Mouse (Mus musculus): ENCODE results near the gene Xrcc4. TPM values are rescaled to one million over a fixed set of nuclear protein-coding genes. Genes with fewer than 3 reads are reported as not detected.

Xrcc4 gene
- polyA plus RNA-seq, 1 experiment from 2014 or later: 5.8 TPM

- peaks cover 35% of the 10 kb centered on the region for H3K27me3 ChIP-seq (ENCODE audit: control insufficient read depth, insufficient read depth, low read depth, low read length)
- no peaks in the 10 kb centered on the region for H3K9me3 ChIP-seq (replicated peaks; ENCODE audit: control insufficient read depth, low read length)
- ATAC-seq (ENCODE audit: low read depth): no peak
- no peaks in the 10 kb centered on the region; the same call in 1 of the 2 replicates for H3K4me1 ChIP-seq (ENCODE audit: control insufficient read depth, low read depth, low read length)
- H3K27ac ChIP-seq (ENCODE audit: low read length): no peak overlapping the region
- H3K4me3 ChIP-seq (ENCODE audit: low read depth, low read length): peak overlapping the region; percentile 38; the same call in 1 of the 2 replicates
- peak overlapping the region; percentile 45 for H3K4me2 ChIP-seq (ENCODE audit: low read depth, low read length)
- H3K9ac ChIP-seq (ENCODE audit: low read depth, low read length): no peak overlapping the region
- no peaks in the 10 kb centered on the region for H3K36me3 ChIP-seq (ENCODE audit: control insufficient read depth, insufficient read depth)
- WGBS (ENCODE audit: insufficient replicate concordance): 4% methylated on average over 15 of the region's 15 CpGs
Observed at GRCm38 (mm10) chr13:89742686-89743200, 346.7 kb downstream of the Xrcc4 start.

- no peak within 1 kb of the TSS for H3K27ac ChIP-seq (ENCODE audit: low read length)
- WGBS (ENCODE audit: insufficient replicate concordance): 1% methylated on average over 40 of the region's 40 CpGs
Observed at GRCm38 (mm10) chr13:89741766-89742685, 347.4 kb downstream of the Xrcc4 start, which contains the start of gene Vcan. TSS of gene Vcan (minus strand) at chr13:89742509.

GRCm38 (mm10) chr13:89741116-89741551 is 348.3 kb downstream of the Xrcc4 start:
- Histone ChIP-seq H3K9me3 (replicated peaks; ENCODE audit: control insufficient read depth, low read length) (no peaks in the 10 kb centered on the region), H3K4me3 (ENCODE audit: low read depth, low read length) (peak overlapping the region; percentile 60), H3K4me2 (ENCODE audit: low read depth, low read length) (peak overlapping the region; percentile 64), H3K27ac (ENCODE audit: low read length) (no peak overlapping the region), H3K4me1 (ENCODE audit: control insufficient read depth, low read depth, low read length) (no peaks in the 10 kb centered on the region; the same call in 1 of the 2 replicates), H3K27me3 (ENCODE audit: control insufficient read depth, insufficient read depth, low read depth, low read length) (peaks cover 35% of the 10 kb centered on the region), H3K9ac (ENCODE audit: low read depth, low read length) (no peak overlapping the region), H3K36me3 (ENCODE audit: control insufficient read depth, insufficient read depth) (no peaks in the 10 kb centered on the region)
- 2% methylated on average over 14 of the region's 14 CpGs for WGBS (ENCODE audit: insufficient replicate concordance)
- ATAC-seq (ENCODE audit: low read depth): no peak

More at GRCm38 (mm10) chr13:89741766-89742685, 347.4 kb downstream of the Xrcc4 start, which contains the start of gene Vcan:
- peak within 1 kb of the TSS; percentile 64 for H3K4me2 ChIP-seq (ENCODE audit: low read depth, low read length)
- no peaks in the 10 kb centered on the region for H3K36me3 ChIP-seq (ENCODE audit: control insufficient read depth, insufficient read depth)
- H3K4me1 ChIP-seq (ENCODE audit: control insufficient read depth, low read depth, low read length): no peaks in the 10 kb centered on the region; the same call in 1 of the 2 replicates
- H3K4me3 ChIP-seq (ENCODE audit: low read depth, low read length): peak within 1 kb of the TSS; percentile 60
- no peak for ATAC-seq (ENCODE audit: low read depth)
- H3K9me3 ChIP-seq (replicated peaks; ENCODE audit: control insufficient read depth, low read length): no peaks in the 10 kb centered on the region
- no peak within 1 kb of the TSS for H3K9ac ChIP-seq (ENCODE audit: low read depth, low read length)
- peaks cover 35% of the 10 kb centered on the region for H3K27me3 ChIP-seq (ENCODE audit: control insufficient read depth, insufficient read depth, low read depth, low read length)

GRCm38 (mm10) chr13:89740243-89741115 is 348.9 kb downstream of the Xrcc4 start:
- peak overlapping the region; percentile 60 for H3K4me3 ChIP-seq (ENCODE audit: low read depth, low read length)
- 2% methylated on average over 33 of the region's 33 CpGs for whole genome bisulfite sequencing (ENCODE audit: insufficient replicate concordance)
- peak overlapping the region; percentile 64 for H3K4me2 ChIP-seq (ENCODE audit: low read depth, low read length)
- H3K27ac ChIP-seq (ENCODE audit: low read length): no peak overlapping the region
- no peaks in the 10 kb centered on the region for H3K9me3 ChIP-seq (replicated peaks; ENCODE audit: control insufficient read depth, low read length)
- no peaks in the 10 kb centered on the region; the same call in 1 of the 2 replicates for H3K4me1 ChIP-seq (ENCODE audit: control insufficient read depth, low read depth, low read length)
- H3K27me3 ChIP-seq (ENCODE audit: control insufficient read depth, insufficient read depth, low read depth, low read length): peaks cover 35% of the 10 kb centered on the region
- no peaks in the 10 kb centered on the region for H3K36me3 ChIP-seq (ENCODE audit: control insufficient read depth, insufficient read depth)
- ATAC-seq (ENCODE audit: low read depth): peak; percentile 75
- H3K9ac ChIP-seq (ENCODE audit: low read depth, low read length): no peak overlapping the region

- no peaks in the 10 kb centered on the region; the same call in 1 of the 2 replicates for H3K4me1 ChIP-seq (ENCODE audit: control insufficient read depth, low read depth, low read length)
- H3K9ac ChIP-seq (ENCODE audit: low read depth, low read length): no peak overlapping the region
- peak overlapping the region; percentile 64 for H3K4me2 ChIP-seq (ENCODE audit: low read depth, low read length)
- H3K36me3 ChIP-seq (ENCODE audit: control insufficient read depth, insufficient read depth): no peaks in the 10 kb centered on the region
- H3K4me3 ChIP-seq (ENCODE audit: low read depth, low read length): peak overlapping the region; percentile 60
- peaks cover 35% of the 10 kb centered on the region for H3K27me3 ChIP-seq (ENCODE audit: control insufficient read depth, insufficient read depth, low read depth, low read length)
- H3K9me3 ChIP-seq (replicated peaks; ENCODE audit: control insufficient read depth, low read length): no peaks in the 10 kb centered on the region
- 0 out of 2 replicates have a peak overlapping the region, but pooled peaks have one; percentile 17 for H3K27ac ChIP-seq (ENCODE audit: low read length)
- 0 out of 2 replicates have a peak, but pooled peaks have one; percentile 14 for ATAC-seq (ENCODE audit: low read depth)
- WGBS (ENCODE audit: insufficient replicate concordance): under 1% methylated on average over 24 of the region's 24 CpGs
Observed at GRCm38 (mm10) chr13:89739696-89740242, 349.6 kb downstream of the Xrcc4 start.

GRCm38 (mm10) chr13:89738776-89739695 is 350.4 kb downstream of the Xrcc4 start:
- 2% methylated on average over 31 of the region's 31 CpGs for WGBS (ENCODE audit: insufficient replicate concordance)
- no peaks in the 10 kb centered on the region; the same call in 1 of the 2 replicates for H3K4me1 ChIP-seq (ENCODE audit: control insufficient read depth, low read depth, low read length)
- ATAC-seq (ENCODE audit: low read depth): peak; percentile 78
- H3K9ac ChIP-seq (ENCODE audit: low read depth, low read length): no peak overlapping the region
- 0 out of 2 replicates have a peak overlapping the region, but pooled peaks have one; percentile 17 for H3K27ac ChIP-seq (ENCODE audit: low read length)
- H3K27me3 ChIP-seq (ENCODE audit: control insufficient read depth, insufficient read depth, low read depth, low read length): peaks cover 35% of the 10 kb centered on the region
- peak overlapping the region; percentile 60 for H3K4me3 ChIP-seq (ENCODE audit: low read depth, low read length)
- no peaks in the 10 kb centered on the region for H3K36me3 ChIP-seq (ENCODE audit: control insufficient read depth, insufficient read depth)
- H3K4me2 ChIP-seq (ENCODE audit: low read depth, low read length): peak overlapping the region; percentile 64
- H3K9me3 ChIP-seq (replicated peaks; ENCODE audit: control insufficient read depth, low read length): no peaks in the 10 kb centered on the region

- no peak overlapping the region for H3K27ac ChIP-seq (ENCODE audit: low read length)
- H3K4me3 ChIP-seq (ENCODE audit: low read depth, low read length): no peak overlapping the region
- WGBS (ENCODE audit: insufficient replicate concordance): 33% methylated on average over 2 of the region's 2 CpGs
- no peaks in the 10 kb centered on the region for H3K36me3 ChIP-seq (ENCODE audit: control insufficient read depth, insufficient read depth)
- H3K4me2 ChIP-seq (ENCODE audit: low read depth, low read length): no peak overlapping the region
- H3K27me3 ChIP-seq (ENCODE audit: control insufficient read depth, insufficient read depth, low read depth, low read length): peaks cover 29% of the 10 kb centered on the region
- no peaks in the 10 kb centered on the region; the same call in 1 of the 2 replicates for H3K4me1 ChIP-seq (ENCODE audit: control insufficient read depth, low read depth, low read length)
- H3K9ac ChIP-seq (ENCODE audit: low read depth, low read length): no peak overlapping the region
- ATAC-seq (ENCODE audit: low read depth): no peak
- no peaks in the 10 kb centered on the region for H3K9me3 ChIP-seq (replicated peaks; ENCODE audit: control insufficient read depth, low read length)
Observed at GRCm38 (mm10) chr13:89738275-89738674, 351.1 kb downstream of the Xrcc4 start.
